Mouse (Mus musculus): ENCODE measurements around the gene Rab4b. TPM values are rescaled to one million over a fixed set of nuclear protein-coding genes. Genes with fewer than 3 reads are reported as not detected.
A peak's percentile ranks its signal among the peaks of the same experiment; 100 is the strongest.

The Rab4b gene
- polyA plus RNA-seq, 1 experiment from 2014 or later, result 80.0 TPM

- no peak overlapping the region for H3K4me3 ChIP-seq
- H3K9me3 ChIP-seq (replicated peaks), result 0 out of 2 replicates have a peak, but pooled peaks cover 5% of the 10 kb centered on the region
- no peak overlapping the region for H3K4me2 ChIP-seq
- H3K36me3 ChIP-seq (ENCODE audit: poor library complexity, severe bottlenecking), result no peaks in the 10 kb centered on the region
- no peaks in the 10 kb centered on the region for H3K4me1 ChIP-seq
- H3K27me3 ChIP-seq, result no peaks in the 10 kb centered on the region
- no peak overlapping the region for H3K9ac ChIP-seq
- no peak overlapping the region for H3K27ac ChIP-seq
- WGBS, result 72% methylated on average over 8 of the region's 8 CpGs
- no peak for ATAC-seq
These were observed 42.2 kb downstream of the Rab4b start for GRCm38 (mm10) chr7:27136410-27136996.

GRCm38 (mm10) chr7:27133757-27134156, 44.9 kb downstream of the Rab4b start:
- whole genome bisulfite sequencing, result 84% methylated on average over 4 of the region's 4 CpGs
- Histone ChIP-seq H3K4me2 (no peak overlapping the region), H3K9ac (no peak overlapping the region), H3K9me3 (replicated peaks) (no peaks in the 10 kb centered on the region), H3K4me3 (no peak overlapping the region), H3K36me3 (ENCODE audit: poor library complexity, severe bottlenecking) (no peaks in the 10 kb centered on the region), H3K4me1 (no peaks in the 10 kb centered on the region), H3K27ac (no peak overlapping the region), H3K27me3 (no peaks in the 10 kb centered on the region)
- ATAC-seq, result no peak

- no peak overlapping the region for H3K4me3 ChIP-seq
- no peak for ATAC-seq
These were observed 45.5 kb downstream of the Rab4b start for GRCm38 (mm10) chr7:27133156-27133555.

GRCm38 (mm10) chr7:27132588-27132987, 46.1 kb downstream of the Rab4b start:
- no peaks in the 10 kb centered on the region for H3K9me3 ChIP-seq (replicated peaks)
- H3K27ac ChIP-seq, result no peak overlapping the region
- no peaks in the 10 kb centered on the region for H3K36me3 ChIP-seq (ENCODE audit: poor library complexity, severe bottlenecking)
- H3K4me1 ChIP-seq, result no peaks in the 10 kb centered on the region
- 17% methylated on average over 10 of the region's 10 CpGs for WGBS
- no peak overlapping the region for H3K9ac ChIP-seq
- no peak overlapping the region for H3K4me3 ChIP-seq
- no peaks in the 10 kb centered on the region for H3K27me3 ChIP-seq
- no peak for ATAC-seq
- H3K4me2 ChIP-seq, result peak overlapping the region; percentile 28; the same call in 1 of the 2 replicates

More at GRCm38 (mm10) chr7:27133156-27133555, 45.5 kb downstream of the Rab4b start:
- Histone ChIP-seq H3K4me1 (no peaks in the 10 kb centered on the region), H3K4me2 (no peak overlapping the region; the same call in 1 of the 2 replicates), H3K27ac (no peak overlapping the region), H3K36me3 (ENCODE audit: poor library complexity, severe bottlenecking) (no peaks in the 10 kb centered on the region), H3K27me3 (no peaks in the 10 kb centered on the region), H3K9me3 (replicated peaks) (no peaks in the 10 kb centered on the region), H3K9ac (no peak overlapping the region)
- 68% methylated on average over 12 of the region's 12 CpGs for WGBS

- H3K4me1 ChIP-seq, result no peaks in the 10 kb centered on the region
- H3K4me3 ChIP-seq, result no peak overlapping the region
- H3K36me3 ChIP-seq (ENCODE audit: poor library complexity, severe bottlenecking), result no peaks in the 10 kb centered on the region
- WGBS, result 64% methylated on average over 2 of the region's 2 CpGs
- no peaks in the 10 kb centered on the region for H3K27me3 ChIP-seq
- no peak overlapping the region for H3K27ac ChIP-seq
- H3K4me2 ChIP-seq, result no peak overlapping the region
- H3K9me3 ChIP-seq (replicated peaks), result no peaks in the 10 kb centered on the region
- H3K9ac ChIP-seq, result no peak overlapping the region
- ATAC-seq, result no peak
These were observed 47.3 kb downstream of the Rab4b start for GRCm38 (mm10) chr7:27131387-27131786.

GRCm38 (mm10) chr7:27130521-27131370, 48.0 kb downstream of the Rab4b start:
- Histone ChIP-seq H3K4me3 (no peak overlapping the region), H3K36me3 (ENCODE audit: poor library complexity, severe bottlenecking) (no peaks in the 10 kb centered on the region), H3K27ac (no peak overlapping the region), H3K9ac (no peak overlapping the region), H3K9me3 (replicated peaks) (no peaks in the 10 kb centered on the region), H3K27me3 (no peaks in the 10 kb centered on the region), H3K4me1 (no peaks in the 10 kb centered on the region), H3K4me2 (no peak overlapping the region)
- ATAC-seq, result no peak
- WGBS, result 88% methylated on average over 22 of the region's 22 CpGs

GRCm38 (mm10) chr7:27129811-27130210, 48.9 kb downstream of the Rab4b start:
- H3K4me3 ChIP-seq, result no peak overlapping the region
- no peak overlapping the region for H3K9ac ChIP-seq
- no peaks in the 10 kb centered on the region for H3K9me3 ChIP-seq (replicated peaks)
- no peak overlapping the region for H3K27ac ChIP-seq
- H3K4me2 ChIP-seq, result no peak overlapping the region
- ATAC-seq, result no peak
- no peaks in the 10 kb centered on the region for H3K27me3 ChIP-seq
- H3K4me1 ChIP-seq, result no peaks in the 10 kb centered on the region
- 91% methylated on average over 11 of the region's 12 CpGs for WGBS
- no peaks in the 10 kb centered on the region for H3K36me3 ChIP-seq (ENCODE audit: poor library complexity, severe bottlenecking)

- no peaks in the 10 kb centered on the region for H3K36me3 ChIP-seq (ENCODE audit: poor library complexity, severe bottlenecking)
- H3K9me3 ChIP-seq (replicated peaks), result no peaks in the 10 kb centered on the region
- H3K9ac ChIP-seq, result no peak overlapping the region
- no peak for ATAC-seq
- no peaks in the 10 kb centered on the region for H3K4me1 ChIP-seq
- H3K27me3 ChIP-seq, result no peaks in the 10 kb centered on the region
- no peak overlapping the region for H3K27ac ChIP-seq
- WGBS, result 92% methylated on average over 13 of the region's 13 CpGs
- no peak overlapping the region for H3K4me2 ChIP-seq
- no peak overlapping the region for H3K4me3 ChIP-seq
These were observed 49.8 kb downstream of the Rab4b start for GRCm38 (mm10) chr7:27128946-27129345.

GRCm38 (mm10) chr7:27128162-27128561, 50.5 kb downstream of the Rab4b start:
- no peak overlapping the region for H3K9ac ChIP-seq
- no peaks in the 10 kb centered on the region for H3K27me3 ChIP-seq
- no peaks in the 10 kb centered on the region for H3K4me1 ChIP-seq
- H3K9me3 ChIP-seq (replicated peaks), result no peaks in the 10 kb centered on the region
- H3K36me3 ChIP-seq (ENCODE audit: poor library complexity, severe bottlenecking), result no peaks in the 10 kb centered on the region
- no peak overlapping the region for H3K4me2 ChIP-seq
- 45% methylated on average over 3 of the region's 3 CpGs for WGBS
- no peak overlapping the region for H3K27ac ChIP-seq
- no peak overlapping the region for H3K4me3 ChIP-seq
- ATAC-seq, result no peak

GRCm38 (mm10) chr7:27124969-27125368, 53.7 kb downstream of the Rab4b start:
- ATAC-seq, result no peak
- 91% methylated on average over 4 of the region's 4 CpGs for WGBS

GRCm38 (mm10) chr7:27124305-27124832, 54.3 kb downstream of the Rab4b start:
- H3K4me2 ChIP-seq, result no peak overlapping the region

More at GRCm38 (mm10) chr7:27124969-27125368, 53.7 kb downstream of the Rab4b start:
- H3K4me3 ChIP-seq, result no peak overlapping the region
- H3K36me3 ChIP-seq (ENCODE audit: poor library complexity, severe bottlenecking), result no peaks in the 10 kb centered on the region
- H3K9ac ChIP-seq, result no peak overlapping the region
- no peak overlapping the region for H3K27ac ChIP-seq
- H3K27me3 ChIP-seq, result no peaks in the 10 kb centered on the region
- H3K4me1 ChIP-seq, result no peaks in the 10 kb centered on the region
- no peaks in the 10 kb centered on the region for H3K9me3 ChIP-seq (replicated peaks)
- no peak overlapping the region for H3K4me2 ChIP-seq

GRCm38 (mm10) chr7:27119676-27120075, 59.0 kb downstream of the Rab4b start, which contains the start of gene Cyp2f2:
Cyp2f2 (plus strand) TSS chr7:27119909.
- no peak for ATAC-seq
- H3K27me3 ChIP-seq, result no peaks in the 10 kb centered on the region
- H3K36me3 ChIP-seq (ENCODE audit: poor library complexity, severe bottlenecking), result no peaks in the 10 kb centered on the region
- H3K9me3 ChIP-seq (replicated peaks), result no peaks in the 10 kb centered on the region
- H3K27ac ChIP-seq, result no peak within 1 kb of the TSS
- H3K4me1 ChIP-seq, result no peaks in the 10 kb centered on the region
- no peak within 1 kb of the TSS for H3K4me2 ChIP-seq
- no peak within 1 kb of the TSS for H3K9ac ChIP-seq
- no peak within 1 kb of the TSS for H3K4me3 ChIP-seq

More at GRCm38 (mm10) chr7:27124305-27124832, 54.3 kb downstream of the Rab4b start:
- Histone ChIP-seq H3K9ac (no peak overlapping the region), H3K9me3 (replicated peaks) (no peaks in the 10 kb centered on the region), H3K27ac (no peak overlapping the region), H3K4me1 (no peaks in the 10 kb centered on the region), H3K4me3 (no peak overlapping the region), H3K27me3 (no peaks in the 10 kb centered on the region), H3K36me3 (ENCODE audit: poor library complexity, severe bottlenecking) (no peaks in the 10 kb centered on the region)
- ATAC-seq, result no peak
- 78% methylated on average over 5 of the region's 5 CpGs for WGBS

Measured in forebrain, embryonic 13.5 days (tissue).